Mouse (Mus musculus) liver, embryonic 14.5 days (tissue): Measurements from ENCODE around the gene Incenp. TPM values are rescaled to one million over a fixed set of nuclear protein-coding genes. Genes with fewer than 3 reads are reported as not detected.
"Not testable (repeated sequence)": the region's sequence is repeated elsewhere in the genome, so short reads cannot be mapped to it uniquely, and the experiment has no call there.

Experiments
- ATAC-seq: fragments of 200-750 bp; cut with Nextera tagmentation; 2 replicates; pipeline ENCODE4 v1.8.0; 2017; ENCODE audit warnings: moderate number of reproducible peaks, mild to moderate bottlenecking, moderate library complexity; ENCODE audit not compliant: insufficient read depth
- DNase-seq, 3 experiments: peaks; one replicate each; pipeline ENCODE4 v3.0.0-alpha.2; 2012 to 2013; ENCODE audit warnings: low read depth in 3 of 3, low spot score in 3 of 3
- H3K27ac ChIP-seq: fragments of 300-500 bp; sonication (generic); 2 replicates; pipeline ENCODE4 v1.5.1; 2014; ENCODE audit warnings: moderate library complexity, mild to moderate bottlenecking, control low read depth, inconsistent platforms
- H3K27me3 ChIP-seq: fragments of 300-500 bp; sonication (generic); 2 replicates; pipeline ENCODE4 v1.6.1; 2014; ENCODE audit warnings: mild to moderate bottlenecking, low read length, moderate library complexity; ENCODE audit not compliant: control insufficient read depth, insufficient read depth
- H3K36me3 ChIP-seq: fragments of 300-500 bp; sonication (generic); replicated peaks from 2 replicates; pipeline ENCODE4 v1.6.1; 2014; ENCODE audit warnings: low read depth; ENCODE audit not compliant: control insufficient read depth, insufficient read depth
- H3K4me1 ChIP-seq, 2 experiments: fragments of 200-500 bp in 1 of 2; fragments of 300-500 bp in 1 of 2; sonication (generic) in 1 of 2; replicated peaks; 2 replicates each; pipeline ENCODE4 v1.6.1; 2012 to 2014; ENCODE audit warnings: antibody characterized with exemption in 1 of 2, inconsistent platforms in 1 of 2, low read length in 1 of 2; ENCODE audit not compliant: control insufficient read depth in 2 of 2, insufficient read depth in 2 of 2
- H3K4me2 ChIP-seq: fragments of 300-500 bp; sonication (generic); 2 replicates; pipeline ENCODE4 v1.6.1; 2014; ENCODE audit warnings: low read depth, mild to moderate bottlenecking, control low read depth, moderate library complexity
- H3K4me3 ChIP-seq, 2 experiments: fragments of 200-500 bp in 1 of 2; fragments of 300-500 bp in 1 of 2; sonication (generic) in 1 of 2; 2 replicates each; pipeline ENCODE4 v1.5.1; 2012 to 2014; ENCODE audit warnings: low read depth in 2 of 2, low read length in 2 of 2, mild to moderate bottlenecking in 2 of 2, control low read depth in 1 of 2, inconsistent platforms in 1 of 2, moderate library complexity in 1 of 2; ENCODE audit not compliant: insufficient read depth in 1 of 2
- H3K9ac ChIP-seq: fragments of 300-500 bp; sonication (generic); replicated peaks from 2 replicates; pipeline ENCODE4 v1.6.1; 2014; ENCODE audit warnings: mild to moderate bottlenecking, control low read depth, moderate library complexity
- H3K9me3 ChIP-seq: fragments of 300-500 bp; sonication (generic); 2 replicates; pipeline ENCODE4 v1.6.1; 2016; ENCODE audit warnings: low read length, mixed read lengths; ENCODE audit not compliant: control insufficient read depth
- CTCF ChIP-seq: IDR thresholded peaks from 2 replicates; pipeline ENCODE4 v1.5.1; 2016; ENCODE audit warnings: antibody characterized with exemption, low read depth, control low read depth
- EP300 ChIP-seq: IDR thresholded peaks from 2 replicates; pipeline ENCODE4 v1.6.1; 2016; ENCODE audit warnings: antibody characterized with exemption, low read depth
- WGBS: fragments of 180-500 bp; shearing (Covaris S2); extraction: QIAGEN DNeasy Blood & Tissue Kit; methylation state at CpG from one replicate; pipeline ENCODE4 v1.1.7; 2014; ENCODE audit not compliant: insufficient replicate concordance; 5-methylcytosine and 5-hydroxymethylcytosine counted together
- polyA plus RNA-seq, 2 experiments: library from polyadenylated mRNA; depleted of rRNA in 1 of 2; stranded (reverse) in 1 of 2; unstranded in 1 of 2; fragments of >200 nt; fragmentation: Nextera tagmentation in 1 of 2; extraction: Ambion mirVana in 1 of 2; gene quantifications; 2 replicates each; pipeline versions ENCODE4 v1.2.1 to v1.2.3; 2012 to 2014

The Incenp gene
- polyA plus RNA-seq, 2 experiments = 69.7 to 72.0 TPM

DNA sequence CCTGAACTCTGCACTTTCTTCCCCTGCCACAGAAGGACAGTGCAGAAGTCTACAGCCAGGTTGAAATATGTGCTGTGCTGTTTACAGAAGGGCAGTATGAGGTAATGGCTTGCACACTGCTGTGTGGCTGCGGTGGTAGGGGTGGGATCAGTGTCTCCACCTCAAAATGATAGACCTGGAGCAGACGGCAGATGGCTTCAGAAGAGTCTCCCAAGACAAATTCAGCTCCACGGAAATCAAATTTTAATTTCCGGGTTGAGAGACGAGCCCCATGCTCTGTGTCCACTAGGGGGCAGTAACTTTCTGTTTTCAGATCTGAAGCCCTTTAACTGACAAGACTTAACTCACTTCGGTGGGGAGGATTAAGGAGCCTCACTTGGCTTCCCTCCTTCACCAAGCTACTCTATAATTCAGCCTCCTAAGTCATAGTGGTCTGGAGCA, 12.0 kb upstream of the Incenp start:
- H3K27me3 ChIP-seq = no peaks in the 10 kb centered on the region
- H3K4me2 ChIP-seq = peak overlapping the region; percentile 2; the same call in 1 of the 2 replicates
- 13% methylated on average over 6 of the region's 6 CpGs for WGBS
- peaks cover 0 to 3% of the 10 kb centered on the region in 2 experiments; a peak in 2 of 4 replicates for H3K4me1 ChIP-seq
- no peaks in the 10 kb centered on the region for H3K9me3 ChIP-seq
- DNase-seq (peak; percentile 48 to 64 (median 54)), ATAC-seq (peak; percentile 46; the same call in 1 of the 2 replicates)
- no peak for TF ChIP-seq EP300
- peak; percentile 85 for TF ChIP-seq CTCF
- peak overlapping the region in 1 of 2 experiments; percentile 30; a peak in 1 of 4 replicates for H3K4me3 ChIP-seq
- no peak overlapping the region for H3K9ac ChIP-seq
- H3K36me3 ChIP-seq = no peaks in the 10 kb centered on the region
- no peak overlapping the region for H3K27ac ChIP-seq

DNA sequence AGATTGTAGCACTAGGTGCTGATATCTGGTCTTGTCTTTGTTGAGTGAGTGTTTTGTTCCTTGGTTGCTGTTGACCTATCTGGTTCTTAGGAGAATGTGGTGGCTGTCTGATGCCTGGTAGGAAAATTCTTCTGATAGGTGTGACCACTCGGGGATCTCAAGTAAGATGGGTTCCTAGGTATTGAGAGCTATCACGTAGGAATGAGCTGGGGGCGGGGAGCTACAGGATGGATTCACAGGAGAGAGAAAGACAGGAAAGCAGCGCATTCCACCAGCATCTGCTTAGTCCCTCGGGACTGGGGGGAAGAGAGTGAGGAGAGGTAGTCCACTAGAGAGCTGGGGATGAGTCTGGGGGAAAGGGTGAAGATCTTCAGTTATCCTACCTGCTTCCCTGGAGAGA, 10.0 kb upstream of the Incenp start:
- ATAC-seq (no peak), DNase-seq (no peak)
- WGBS = 62% methylated on average over 5 of the region's 5 CpGs

DNA sequence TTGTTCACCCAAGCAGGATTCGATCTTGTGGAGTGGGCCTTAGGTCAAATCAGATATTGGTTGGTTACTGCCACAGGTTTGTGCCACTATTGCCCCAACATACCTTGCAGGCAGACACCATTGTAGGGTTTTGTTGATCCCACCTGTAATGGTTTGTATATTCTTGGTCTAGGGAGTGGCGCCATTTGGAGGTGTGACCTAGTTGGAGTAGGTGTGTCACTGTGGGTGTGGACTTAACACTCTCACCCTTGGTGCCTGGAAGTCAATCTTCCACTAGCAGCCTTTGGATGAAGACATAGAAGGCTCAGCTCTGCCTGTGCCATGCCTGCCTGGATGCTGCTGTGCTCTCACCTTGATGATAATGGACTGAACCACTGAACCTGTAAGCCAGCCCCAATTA, 1.3 kb upstream of the Incenp start:
- DNase-seq, H3K9me3 ChIP-seq, H3K27me3 ChIP-seq, ATAC-seq: not testable (repeated sequence)
- peaks cover 32 to 33% of the 10 kb centered on the region in 2 experiments for H3K4me1 ChIP-seq
- H3K36me3 ChIP-seq = peaks cover 19% of the 10 kb centered on the region
- WGBS = 90% methylated on average over 2 of the region's 2 CpGs
- H3K4me3 ChIP-seq = peak overlapping the region in 1 of 2 experiments; percentile 97; a peak in 2 of 4 replicates
- peak overlapping the region; percentile 68 for H3K9ac ChIP-seq
- peak overlapping the region; percentile 72 for H3K4me2 ChIP-seq
- H3K27ac ChIP-seq = peak overlapping the region; percentile 89

More for the DNA sequence above, 10.0 kb upstream of the Incenp start:
- Histone ChIP-seq H3K4me1 (peaks cover 0 to 3% of the 10 kb centered on the region in 2 experiments; a peak in 2 of 4 replicates), H3K4me3 (no peak overlapping the region), H3K9me3 (no peaks in the 10 kb centered on the region), H3K27me3 (no peaks in the 10 kb centered on the region), H3K9ac (no peak overlapping the region), H3K27ac (no peak overlapping the region), H3K36me3 (no peaks in the 10 kb centered on the region), H3K4me2 (no peak overlapping the region)
- TF ChIP-seq EP300 (no peak), CTCF (no peak)

DNA sequence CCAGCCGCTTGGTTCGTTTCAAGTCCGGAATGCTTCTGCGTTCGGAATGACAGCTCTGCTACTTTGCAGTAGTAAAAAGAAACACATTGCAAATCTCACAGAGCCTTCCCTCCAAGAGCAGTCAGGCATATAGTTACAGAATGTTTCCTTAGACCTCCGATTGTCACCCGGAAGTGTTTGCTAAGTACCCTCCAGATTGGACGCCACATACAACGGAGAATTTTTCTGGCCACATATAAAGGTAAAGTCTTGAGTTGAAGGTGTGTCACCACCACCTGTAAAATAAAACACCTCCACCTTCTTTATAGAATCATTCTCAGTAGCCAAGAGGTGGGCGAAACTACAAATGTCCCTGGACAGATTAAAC, 412 bp upstream of the Incenp start:
- H3K4me3 ChIP-seq = peak overlapping the region; percentile 88 to 97
- H3K4me1 ChIP-seq = peaks cover 34 to 40% of the 10 kb centered on the region in 2 experiments
- 7% methylated on average over 10 of the region's 10 CpGs for WGBS
- H3K27ac ChIP-seq = peak overlapping the region; percentile 89
- peak overlapping the region; percentile 72 for H3K4me2 ChIP-seq
- 0 out of 2 replicates have a peak, but pooled peaks have one; percentile 22 for TF ChIP-seq EP300
- TF ChIP-seq CTCF = no peak
- ATAC-seq (peak; percentile 58), DNase-seq (no peak)
- peaks cover 29% of the 10 kb centered on the region for H3K36me3 ChIP-seq
- H3K9ac ChIP-seq = peak overlapping the region; percentile 68
- no peaks in the 10 kb centered on the region for H3K9me3 ChIP-seq
- no peaks in the 10 kb centered on the region for H3K27me3 ChIP-seq

DNA sequence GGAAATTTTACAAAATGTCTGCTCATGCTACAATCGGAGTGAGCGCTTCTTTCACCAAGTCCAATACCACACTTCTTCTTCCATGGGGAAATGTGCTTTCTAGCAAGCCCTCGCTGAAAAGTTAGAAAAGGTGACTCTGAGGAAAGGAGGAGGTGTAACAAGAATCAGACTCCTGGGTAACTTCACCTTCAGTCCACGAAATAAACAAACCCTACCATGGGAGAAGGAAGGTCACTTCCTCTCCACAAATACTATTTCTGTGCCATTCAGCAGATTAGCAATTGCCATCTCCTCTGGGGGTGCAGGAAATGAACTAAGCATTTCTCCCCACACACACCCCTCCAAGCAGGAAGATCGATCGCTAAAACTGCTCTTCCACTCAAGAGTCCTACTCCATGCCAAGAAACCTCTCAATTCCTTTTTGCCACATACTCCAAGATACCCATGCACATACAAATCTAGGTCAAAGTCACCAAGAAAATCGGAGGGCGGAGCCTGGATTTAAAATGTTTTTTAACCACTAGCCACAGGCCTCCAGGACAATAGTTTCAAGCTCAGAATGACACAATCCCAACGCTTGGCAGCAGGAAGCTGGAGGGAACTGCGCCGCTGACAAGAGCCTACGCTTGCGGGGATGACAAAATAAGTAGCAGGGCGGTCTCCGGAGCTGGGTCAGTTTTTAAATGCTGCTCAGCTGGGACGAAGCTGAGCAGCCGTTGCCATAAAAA, 848 bp downstream of the Incenp start:
- DNase-seq (no peak), ATAC-seq (no peak; the same call in 1 of the 2 replicates)
- Histone ChIP-seq H3K9me3 (no peaks in the 10 kb centered on the region), H3K4me1 (peaks cover 34 to 42% of the 10 kb centered on the region in 2 experiments), H3K4me3 (peak overlapping the region; percentile 89 to 97), H3K36me3 (peaks cover 41% of the 10 kb centered on the region), H3K4me2 (peak overlapping the region; percentile 99), H3K27me3 (no peaks in the 10 kb centered on the region), H3K9ac (peak overlapping the region; percentile 98), H3K27ac (peak overlapping the region; percentile 84)
- TF ChIP-seq EP300 = no peak
- no peak for TF ChIP-seq CTCF
- 6% methylated on average over 17 of the region's 17 CpGs for WGBS
